Mouse (Mus musculus) neural tube, embryonic 14.5 days (tissue): ENCODE data around the gene Gm17535. TPM values are rescaled to one million over a fixed set of nuclear protein-coding genes. Genes with fewer than 3 reads are reported as not detected.
A peak's percentile ranks its signal among the peaks of the same experiment; 100 is the strongest.
"Not testable (repeated sequence)": the region's sequence is repeated elsewhere in the genome, so short reads cannot be mapped to it uniquely, and the experiment has no call there.

ENCODE experiments used
- ATAC-seq: fragments of 200-750 bp; cut with Nextera tagmentation; 2 replicates; pipeline ENCODE4 v1.8.0; 2017; ENCODE audit warnings: low read depth, mild to moderate bottlenecking, moderate TSS enrichment, moderate library complexity
- H3K27ac ChIP-seq: fragments of 300-500 bp; sonication (generic); 2 replicates; pipeline ENCODE4 v1.5.1; 2014; ENCODE audit warnings: low read depth, mild to moderate bottlenecking, control low read depth, low read length, moderate library complexity, mixed read lengths
- H3K27me3 ChIP-seq: fragments of 300-500 bp; sonication (generic); 2 replicates; pipeline ENCODE4 v1.6.1; 2014; ENCODE audit warnings: low read length; ENCODE audit not compliant: control insufficient read depth, insufficient read depth
- H3K36me3 ChIP-seq: fragments of 300-500 bp; sonication (generic); 2 replicates; pipeline ENCODE4 v1.6.1; 2014; ENCODE audit warnings: low read length, mixed read lengths; ENCODE audit not compliant: control insufficient read depth, insufficient read depth
- H3K4me1 ChIP-seq: fragments of 300-500 bp; sonication (generic); 2 replicates; pipeline ENCODE4 v1.6.1; 2014; ENCODE audit warnings: low read length; ENCODE audit not compliant: control insufficient read depth, insufficient read depth
- H3K4me2 ChIP-seq: fragments of 300-500 bp; sonication (generic); 2 replicates; pipeline ENCODE4 v1.6.1; 2014; ENCODE audit warnings: mild to moderate bottlenecking, low read depth, low read length, control low read depth
- H3K4me3 ChIP-seq: fragments of 300-500 bp; sonication (generic); 2 replicates; pipeline ENCODE4 v1.5.1; 2014; ENCODE audit warnings: low read depth, low read length, control low read depth, mixed read lengths
- H3K9ac ChIP-seq: fragments of 300-500 bp; sonication (generic); replicated peaks from 2 replicates; pipeline ENCODE4 v1.6.1; 2014; ENCODE audit warnings: low read depth, mild to moderate bottlenecking, control low read depth, low read length, mixed read lengths
- H3K9me3 ChIP-seq: fragments of 300-500 bp; sonication (generic); 2 replicates; pipeline ENCODE4 v1.6.1; 2016; ENCODE audit warnings: low read length; ENCODE audit not compliant: control insufficient read depth
- WGBS: fragments of 180-500 bp; shearing (Covaris S2); extraction: QIAGEN DNeasy Blood & Tissue Kit; methylation state at CpG from one replicate; pipeline ENCODE4 v1.1.7; 2014; 5-methylcytosine and 5-hydroxymethylcytosine counted together
- polyA plus RNA-seq: library from polyadenylated mRNA; unstranded; fragments of >200 nt; fragmentation: Nextera tagmentation; extraction: Ambion mirVana; gene quantifications from 2 replicates; pipeline ENCODE4 v1.2.1, GENCODE M21; 2014

Gene Gm17535
- polyA plus RNA-seq, 1 experiment from 2014 or later, result not detected

DNA sequence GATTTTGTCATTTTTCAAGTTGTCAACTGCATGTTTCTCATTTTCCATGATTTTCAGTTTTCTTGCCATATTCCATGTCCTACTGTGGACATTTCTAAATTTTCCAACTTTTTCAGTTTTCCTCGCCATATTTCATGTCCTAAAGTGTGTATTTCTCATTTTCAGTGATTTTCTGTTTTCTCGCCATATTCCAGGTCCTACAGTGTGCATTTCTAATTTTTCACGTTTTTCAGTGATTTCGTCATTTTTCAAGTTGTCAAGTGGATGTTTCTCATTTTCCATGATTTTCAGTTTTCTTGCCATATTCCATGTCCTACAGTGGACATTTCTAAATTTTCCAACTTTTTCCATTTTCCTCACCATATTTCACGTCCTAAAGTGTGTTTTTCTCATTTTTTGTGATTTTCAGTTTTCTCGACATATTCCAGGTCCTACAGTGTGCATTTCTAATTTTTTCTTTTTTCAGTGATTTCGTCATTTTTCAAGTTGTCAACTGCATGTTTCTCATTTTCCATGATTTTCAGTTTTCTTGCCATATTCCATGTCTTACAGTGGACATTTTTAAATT lies 22.3 kb upstream of the Gm17535 start:
- not testable (repeated sequence) for H3K4me1 ChIP-seq, H3K9me3 ChIP-seq, ATAC-seq, H3K9ac ChIP-seq, H3K4me2 ChIP-seq, H3K27me3 ChIP-seq, H3K36me3 ChIP-seq, H3K4me3 ChIP-seq, H3K27ac ChIP-seq
- 90% methylated on average over 2 of the region's 7 CpGs for WGBS

DNA sequence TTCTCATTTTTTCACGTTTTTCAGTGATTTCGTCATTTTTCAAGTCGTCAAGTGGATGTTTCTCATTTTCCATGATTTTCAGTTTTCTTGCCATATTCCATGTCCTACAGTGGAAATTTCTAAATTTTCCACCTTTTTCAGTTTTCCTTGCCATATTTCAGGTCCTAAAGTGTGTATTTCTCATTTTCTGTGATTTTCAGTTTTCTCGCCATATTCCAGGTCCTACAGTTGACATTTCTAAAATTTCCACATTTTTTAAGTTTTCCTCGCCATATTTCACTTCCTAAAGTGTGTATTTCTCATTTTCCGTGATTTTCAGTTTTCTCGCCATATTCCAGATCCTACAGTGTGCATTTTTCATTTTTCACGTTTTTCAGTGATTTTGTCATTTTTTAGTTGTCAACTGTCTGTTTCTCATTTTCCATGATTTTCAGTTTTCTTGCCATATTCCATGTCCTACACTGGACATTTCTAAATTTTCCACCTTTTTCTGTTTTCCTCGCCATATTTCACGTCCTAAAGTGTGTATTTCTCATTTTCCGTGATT lies 21.6 kb upstream of the Gm17535 start, which contains the start of gene Gm10721:
Gene Gm10721 (plus strand): TSS at position 408 of the 547 bp plus-strand sequence.
- not testable (repeated sequence) for H3K27ac ChIP-seq, H3K4me2 ChIP-seq, H3K4me3 ChIP-seq, H3K9ac ChIP-seq, H3K4me1 ChIP-seq, H3K36me3 ChIP-seq, H3K27me3 ChIP-seq, H3K9me3 ChIP-seq
- ATAC-seq, result 0 out of 2 replicates have a peak, but pooled peaks have one; percentile 41
- no CpG with 5 or more reads among the region's 11 CpGs for WGBS

GRCm38 (mm10) chr9:3015354-3015753 lies 19.0 kb upstream of the Gm17535 start, which contains the start of gene Gm10720:
Gene Gm10720, plus strand, starts transcription at chr9:3015654.
- H3K36me3 ChIP-seq, ATAC-seq, H3K27me3 ChIP-seq, H3K27ac ChIP-seq, H3K4me2 ChIP-seq, H3K4me1 ChIP-seq, H3K4me3 ChIP-seq, H3K9ac ChIP-seq, H3K9me3 ChIP-seq: not testable (repeated sequence)
- WGBS, result 61% methylated on average over 4 of the region's 9 CpGs

GRCm38 (mm10) chr9:3015896-3016295 lies 18.5 kb upstream of the Gm17535 start:
- WGBS, result 76% methylated on average over 4 of the region's 6 CpGs
- not testable (repeated sequence) for ATAC-seq, H3K4me3 ChIP-seq, H3K4me2 ChIP-seq, H3K9me3 ChIP-seq, H3K27ac ChIP-seq, H3K27me3 ChIP-seq, H3K36me3 ChIP-seq, H3K4me1 ChIP-seq, H3K9ac ChIP-seq

- WGBS, result 100% methylated on average over 1 of the region's 9 CpGs
- not testable (repeated sequence) for H3K27ac ChIP-seq, H3K36me3 ChIP-seq, H3K4me2 ChIP-seq, H3K9me3 ChIP-seq, H3K4me3 ChIP-seq, H3K9ac ChIP-seq, H3K27me3 ChIP-seq, H3K4me1 ChIP-seq, ATAC-seq
Observed at GRCm38 (mm10) chr9:3017108-3017507, 17.3 kb upstream of the Gm17535 start, which contains the start of gene Gm10719. Gene Gm10719, plus strand, starts transcription at chr9:3017408.

DNA sequence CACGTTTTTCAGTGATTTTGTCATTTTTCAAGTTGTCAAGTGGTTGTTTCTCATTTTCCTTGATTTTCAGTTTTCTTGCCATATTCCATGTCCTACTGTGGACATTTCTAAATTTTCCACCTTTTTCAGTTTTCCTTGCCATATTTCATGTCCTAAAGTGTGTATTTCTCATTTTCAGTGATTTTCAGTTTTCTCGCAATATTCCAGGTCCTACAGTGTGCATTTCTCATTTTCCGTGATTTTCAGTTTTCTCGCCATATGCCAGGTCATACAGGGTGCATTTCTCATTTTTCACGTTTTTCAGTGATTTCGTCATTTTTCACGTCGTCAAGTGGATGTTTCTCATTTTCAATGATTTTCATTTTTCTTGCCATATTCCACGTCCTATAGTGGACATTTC lies 15.5 kb upstream of the Gm17535 start:
- not testable (repeated sequence) for ATAC-seq, H3K36me3 ChIP-seq, H3K9ac ChIP-seq, H3K4me3 ChIP-seq, H3K27ac ChIP-seq, H3K4me2 ChIP-seq, H3K9me3 ChIP-seq, H3K27me3 ChIP-seq, H3K4me1 ChIP-seq
- WGBS, result 65% methylated on average over 9 of the region's 9 CpGs

- not testable (repeated sequence) for H3K9me3 ChIP-seq, H3K27me3 ChIP-seq, H3K27ac ChIP-seq, H3K4me2 ChIP-seq, H3K36me3 ChIP-seq, H3K9ac ChIP-seq, H3K4me3 ChIP-seq, H3K4me1 ChIP-seq
- ATAC-seq, result 0 out of 2 replicates have a peak, but pooled peaks have one; percentile 57
- WGBS, result 76% methylated on average over 11 of the region's 19 CpGs
Observed at GRCm38 (mm10) chr9:3019835-3020727, 14.3 kb upstream of the Gm17535 start.

GRCm38 (mm10) chr9:3022316-3023008 lies 11.9 kb upstream of the Gm17535 start:
- ATAC-seq, result not testable (repeated sequence)

More at GRCm38 (mm10) chr9:3022316-3023008, 11.9 kb upstream of the Gm17535 start:
- 71% methylated on average over 9 of the region's 13 CpGs for whole genome bisulfite sequencing
- not testable (repeated sequence) for H3K36me3 ChIP-seq, H3K4me2 ChIP-seq, H3K27me3 ChIP-seq, H3K27ac ChIP-seq, H3K9ac ChIP-seq, H3K4me1 ChIP-seq, H3K9me3 ChIP-seq, H3K4me3 ChIP-seq
